Mouse (Mus musculus): ENCODE measurements at regions not wholly inside any gene's neighbourhood (a gene's known extent, or its start where the extent isn't known, plus 50 kb on each side); places are given as distances from the start of the nearest gene placed in this dataset.

GRCm38 (mm10) chr1:97555565-97555955 is 106.3 kb downstream of the D1Ertd622e start:
- no peaks in the 10 kb centered on the region for H3K27me3 ChIP-seq (ENCODE audit: control insufficient read depth, insufficient read depth, low read length)
- H3K4me3 ChIP-seq (ENCODE audit: insufficient read depth, low read depth, low read length) = no peak overlapping the region
- H3K79me2 ChIP-seq (ENCODE audit: control insufficient read depth, insufficient read depth, low read length) = no peaks in the 10 kb centered on the region
- TF ChIP-seq POLR2A (IDR thresholded peaks at IDR 0.05; ENCODE audit: extremely low read depth, insufficient read depth, low read length) (no peak), CTCF (IDR thresholded peaks at IDR 0.05; ENCODE audit: low read depth, low read length) (no peak)
- peaks cover 1% of the 10 kb centered on the region; the same call in 1 of the 2 replicates for H3K4me1 ChIP-seq (ENCODE audit: control insufficient read depth, insufficient read depth, low read length)
- no peak overlapping the region for H3K27ac ChIP-seq (replicated peaks; ENCODE audit: insufficient read depth, low read depth, low read length)
- no peaks in the 10 kb centered on the region for H3K36me3 ChIP-seq (ENCODE audit: control insufficient read depth, insufficient read depth, low read length)
- no peak for DNase-seq (ENCODE audit: extremely low read depth, low read depth, low spot score)
- no peak overlapping the region for H3K9ac ChIP-seq (ENCODE audit: low read depth, low read length)
- 98% methylated on average over 1 of the region's 1 CpGs for WGBS

- Histone ChIP-seq H3K9ac (ENCODE audit: low read depth, low read length) (no peak overlapping the region), H3K27ac (replicated peaks; ENCODE audit: insufficient read depth, low read depth, low read length) (no peak overlapping the region), H3K4me3 (ENCODE audit: insufficient read depth, low read depth, low read length) (no peak overlapping the region), H3K79me2 (ENCODE audit: control insufficient read depth, insufficient read depth, low read length) (no peaks in the 10 kb centered on the region), H3K27me3 (ENCODE audit: control insufficient read depth, insufficient read depth, low read length) (no peaks in the 10 kb centered on the region), H3K36me3 (ENCODE audit: control insufficient read depth, insufficient read depth, low read length) (no peaks in the 10 kb centered on the region), H3K4me1 (ENCODE audit: control insufficient read depth, insufficient read depth, low read length) (peaks cover 1% of the 10 kb centered on the region; the same call in 1 of the 2 replicates)
- TF ChIP-seq POLR2A (IDR thresholded peaks at IDR 0.05; ENCODE audit: extremely low read depth, insufficient read depth, low read length) (no peak), CTCF (IDR thresholded peaks at IDR 0.05; ENCODE audit: low read depth, low read length) (no peak)
- WGBS = 85% methylated on average over 6 of the region's 6 CpGs
- no peak for DNase-seq (ENCODE audit: extremely low read depth, low read depth, low spot score)
Measured at GRCm38 (mm10) chr1:97554936-97555564, 106.8 kb downstream of the D1Ertd622e start.

GRCm38 (mm10) chr1:97553485-97554474 is 108.1 kb downstream of the D1Ertd622e start:
- H3K36me3 ChIP-seq (ENCODE audit: control insufficient read depth, insufficient read depth, low read length) = no peaks in the 10 kb centered on the region
- H3K27ac ChIP-seq (replicated peaks; ENCODE audit: insufficient read depth, low read depth, low read length) = no peak overlapping the region
- DNase-seq (ENCODE audit: extremely low read depth, low read depth, low spot score) = no peak
- 88% methylated on average over 8 of the region's 8 CpGs for WGBS
- TF ChIP-seq CTCF (IDR thresholded peaks at IDR 0.05; ENCODE audit: low read depth, low read length) (no peak), POLR2A (IDR thresholded peaks at IDR 0.05; ENCODE audit: extremely low read depth, insufficient read depth, low read length) (no peak)
- no peaks in the 10 kb centered on the region for H3K27me3 ChIP-seq (ENCODE audit: control insufficient read depth, insufficient read depth, low read length)
- no peaks in the 10 kb centered on the region for H3K79me2 ChIP-seq (ENCODE audit: control insufficient read depth, insufficient read depth, low read length)
- H3K4me1 ChIP-seq (ENCODE audit: control insufficient read depth, insufficient read depth, low read length) = peaks cover 1% of the 10 kb centered on the region; the same call in 1 of the 2 replicates
- no peak overlapping the region for H3K9ac ChIP-seq (ENCODE audit: low read depth, low read length)
- H3K4me3 ChIP-seq (ENCODE audit: insufficient read depth, low read depth, low read length) = no peak overlapping the region

- Histone ChIP-seq H3K4me1 (ENCODE audit: control insufficient read depth, insufficient read depth, low read length) (peaks cover 1% of the 10 kb centered on the region; the same call in 1 of the 2 replicates), H3K27me3 (ENCODE audit: control insufficient read depth, insufficient read depth, low read length) (no peaks in the 10 kb centered on the region), H3K27ac (replicated peaks; ENCODE audit: insufficient read depth, low read depth, low read length) (no peak overlapping the region), H3K79me2 (ENCODE audit: control insufficient read depth, insufficient read depth, low read length) (no peaks in the 10 kb centered on the region), H3K4me3 (ENCODE audit: insufficient read depth, low read depth, low read length) (no peak overlapping the region), H3K36me3 (ENCODE audit: control insufficient read depth, insufficient read depth, low read length) (no peaks in the 10 kb centered on the region), H3K9ac (ENCODE audit: low read depth, low read length) (no peak overlapping the region)
- WGBS = 72% methylated on average over 2 of the region's 2 CpGs
- TF ChIP-seq CTCF (IDR thresholded peaks at IDR 0.05; ENCODE audit: low read depth, low read length) = no peak
- no peak for TF ChIP-seq POLR2A (IDR thresholded peaks at IDR 0.05; ENCODE audit: extremely low read depth, insufficient read depth, low read length)
- peak; percentile 47 for DNase-seq (ENCODE audit: extremely low read depth, low read depth, low spot score)
Measured at GRCm38 (mm10) chr1:97552886-97553285, 109.0 kb downstream of the D1Ertd622e start.

GRCm38 (mm10) chr1:97541162-97541493 is 120.7 kb downstream of the D1Ertd622e start:
- no peak for DNase-seq (ENCODE audit: extremely low read depth, low read depth, low spot score)
- Histone ChIP-seq H3K9ac (ENCODE audit: low read depth, low read length) (no peak overlapping the region), H3K4me1 (ENCODE audit: control insufficient read depth, insufficient read depth, low read length) (no peaks in the 10 kb centered on the region), H3K79me2 (ENCODE audit: control insufficient read depth, insufficient read depth, low read length) (no peaks in the 10 kb centered on the region), H3K36me3 (ENCODE audit: control insufficient read depth, insufficient read depth, low read length) (no peaks in the 10 kb centered on the region), H3K27me3 (ENCODE audit: control insufficient read depth, insufficient read depth, low read length) (no peaks in the 10 kb centered on the region), H3K27ac (replicated peaks; ENCODE audit: insufficient read depth, low read depth, low read length) (no peak overlapping the region), H3K4me3 (ENCODE audit: insufficient read depth, low read depth, low read length) (no peak overlapping the region)
- no peak for TF ChIP-seq CTCF (IDR thresholded peaks at IDR 0.05; ENCODE audit: low read depth, low read length)
- no peak for TF ChIP-seq POLR2A (IDR thresholded peaks at IDR 0.05; ENCODE audit: extremely low read depth, insufficient read depth, low read length)

All from liver, adult 2 months (tissue).